Mouse (Mus musculus) thymus, postnatal 25 days (tissue): ENCODE data around the gene Rgl2.
"Not testable (repeated sequence)": the region's sequence is repeated elsewhere in the genome, so short reads cannot be mapped to it uniquely, and the experiment has no call there.

Source experiments
- DNase-seq: peaks from one replicate; pipeline ENCODE4 v3.0.0; 2022

Rgl2 gene

GRCm38 (mm10) chr17:33951021-33951946 lies 21.9 kb downstream of the Rgl2 start, which contains the start of gene B3galt4:
Gene B3galt4 (minus strand): TSS chr17:33951488.
- DNase-seq = peak; percentile 80

- DNase-seq = not testable (repeated sequence)
Observed at GRCm38 (mm10) chr17:33952015-33952414, 22.7 kb downstream of the Rgl2 start.

- no peak for DNase-seq
Observed at GRCm38 (mm10) chr17:33952879-33953278, 23.5 kb downstream of the Rgl2 start.

- no peak for DNase-seq
Observed at GRCm38 (mm10) chr17:33953310-33953709, 24.0 kb downstream of the Rgl2 start.

- DNase-seq = no peak
Observed at GRCm38 (mm10) chr17:33953961-33954565, 24.7 kb downstream of the Rgl2 start.

- DNase-seq = no peak
Observed at GRCm38 (mm10) chr17:33954646-33955554, 25.6 kb downstream of the Rgl2 start.

GRCm38 (mm10) chr17:33955555-33956214 lies 26.3 kb downstream of the Rgl2 start, which contains the start of the genes Vps52 and Rps18:
Gene Vps52 (plus strand): TSS chr17:33955812.
Gene Rps18 (minus strand): TSS chr17:33956001.
- DNase-seq = peak; percentile 97

GRCm38 (mm10) chr17:33956336-33956735 lies 27.0 kb downstream of the Rgl2 start:
- DNase-seq = no peak

GRCm38 (mm10) chr17:33957493-33957892 lies 28.1 kb downstream of the Rgl2 start:
- DNase-seq = no peak

- DNase-seq = no peak
Observed at GRCm38 (mm10) chr17:33958451-33958850, 29.1 kb downstream of the Rgl2 start.

GRCm38 (mm10) chr17:33959135-33959534 lies 29.8 kb downstream of the Rgl2 start:
- DNase-seq = no peak

GRCm38 (mm10) chr17:33959948-33960347 lies 30.6 kb downstream of the Rgl2 start:
- no peak for DNase-seq

- no peak for DNase-seq
Observed at GRCm38 (mm10) chr17:33962876-33963275, 33.5 kb downstream of the Rgl2 start.

- DNase-seq = no peak
Observed at GRCm38 (mm10) chr17:33965082-33965845, 35.9 kb downstream of the Rgl2 start.

- DNase-seq = no peak
Observed at GRCm38 (mm10) chr17:33965846-33966550, 36.7 kb downstream of the Rgl2 start.

GRCm38 (mm10) chr17:33968489-33968888 lies 39.1 kb downstream of the Rgl2 start:
- DNase-seq = peak; percentile 78

GRCm38 (mm10) chr17:33968927-33969326 lies 39.6 kb downstream of the Rgl2 start:
- peak; percentile 39 for DNase-seq

- no peak for DNase-seq
Observed at GRCm38 (mm10) chr17:33969394-33969793, 40.1 kb downstream of the Rgl2 start.

GRCm38 (mm10) chr17:33972691-33973090 lies 43.3 kb downstream of the Rgl2 start:
- no peak for DNase-seq

GRCm38 (mm10) chr17:33973572-33973971 lies 44.2 kb downstream of the Rgl2 start:
- no peak for DNase-seq
